14 mouse cellular contexts compared by ENCODE assay signal in genomic region chr8:85862381-85862780, GRCm38 (mm10).
"Had no signal": no experiment of that assay in that cellular context is flagged by ENCODE, and none has a peak within 500 bp of the region (broad histone marks: within the 10 kb centered on the region; RNA-seq: fewer than 3 reads in every experiment).

No protein-coding gene starts in this region.

- H3K9me3 ChIP-seq: limb, embryonic 15.5 days; liver, embryonic 12.5 days; midbrain, embryonic 10.5 days; neural tube, embryonic 15.5 days had no signal

- H3K4me3 ChIP-seq: left cerebral cortex, adult 2 months; limb, embryonic 15.5 days; liver, embryonic 12.5 days; midbrain, embryonic 10.5 days; myocyte; neural tube, embryonic 15.5 days had no signal

- H3K27ac ChIP-seq: left cerebral cortex, adult 2 months; limb, embryonic 15.5 days; liver, embryonic 12.5 days; midbrain, embryonic 10.5 days; neural tube, embryonic 15.5 days had no signal

- H3K27me3 ChIP-seq: limb, embryonic 15.5 days; liver, embryonic 12.5 days; neural tube, embryonic 15.5 days had no signal

- H3K4me1 ChIP-seq: limb, embryonic 15.5 days; midbrain, embryonic 10.5 days; neural tube, embryonic 15.5 days had no signal

- H3K36me3 ChIP-seq: limb, embryonic 15.5 days; liver, embryonic 12.5 days; midbrain, embryonic 10.5 days; neural tube, embryonic 15.5 days had no signal

- DNase-seq: kidney, postnatal 36 days; lung, embryonic 14.5 days; lung, postnatal 10 days; lung, postnatal 4 days; midbrain, embryonic 14.5 days; right cerebral cortex, adult 18-20 months; right cerebral cortex, postnatal 25 days; thymus, postnatal 4 days had no signal

- ATAC-seq: liver, embryonic 12.5 days had no signal
